Mouse (Mus musculus): ENCODE results near the gene F8. TPM values are rescaled to one million over a fixed set of nuclear protein-coding genes. Genes with fewer than 3 reads are reported as not detected.
A peak's percentile ranks its signal among the peaks of the same experiment; 100 is the strongest.

F8 gene
- total and polyA plus RNA-seq, 3 experiments = 0.76 to 2.6 (median 1.6) TPM

DNA sequence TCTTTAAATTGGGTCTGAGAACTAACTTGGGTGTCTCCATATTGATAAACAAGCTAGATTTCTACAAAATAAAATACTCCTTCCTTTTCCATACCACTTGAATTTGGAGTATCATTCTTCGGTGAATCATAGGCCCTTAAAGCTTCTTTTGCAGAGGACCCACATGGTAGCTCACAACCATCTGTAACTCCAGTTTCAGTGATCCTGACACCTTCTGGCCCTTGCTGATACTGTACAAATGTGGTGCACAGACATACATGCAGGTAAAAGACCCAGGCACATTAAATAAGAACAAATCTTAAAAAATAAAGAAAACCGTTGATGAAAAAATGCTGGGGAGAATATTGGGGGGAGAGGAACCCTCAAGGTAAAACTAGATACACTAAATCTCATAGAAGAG lies 244.2 kb downstream of the F8 start:
- no peak for DNase-seq (ENCODE audit: extremely low read depth)
- no peak overlapping the region for H3K27ac ChIP-seq (ENCODE audit: insufficient read depth, low read depth)
- H3K9me3 ChIP-seq (replicated peaks; ENCODE audit: low read length) = no peaks in the 10 kb centered on the region
- in situ Hi-C loops (cut with MboI; ENCODE audit: low pct_ligation_motif_present, low pct_unique_long_range_greater_than_20kb, low sequenced_read_pairs) = no loop called here
- no peak overlapping the region for H3K4me2 ChIP-seq (ENCODE audit: insufficient read depth, low read depth, poor library complexity, severe bottlenecking)
- dilution Hi-C loops (cut with MboI; ENCODE audit: extremely low pct_ligation_motif_present, extremely low pct_unique_long_range_greater_than_20kb, low sequenced_read_pairs) = no loop called here
- no peak overlapping the region for H3K4me3 ChIP-seq (replicated peaks in 1 of 3; ENCODE audit: low read depth in 2 of 3, low read length in 2 of 3, poor library complexity in 1 of 3)
- H3K9ac ChIP-seq (ENCODE audit: insufficient read depth, low read depth) = no peak overlapping the region
- H3K27me3 ChIP-seq (replicated peaks) = no peaks in the 10 kb centered on the region
- H3K36me3 ChIP-seq (replicated peaks in 1 of 2; ENCODE audit: control insufficient read depth in 1 of 2, insufficient read depth in 1 of 2, low read length in 1 of 2) = no peaks in the 10 kb centered on the region
- TF ChIP-seq RCOR1 (conservative IDR thresholded peaks at IDR 0.05; ENCODE audit: low read depth, low read length) (no peak), USF2 (conservative IDR thresholded peaks at IDR 0.05; ENCODE audit: low read depth, low read length) (no peak), RAD21 (IDR thresholded peaks at IDR 0.05; ENCODE audit: low read depth, low read length) (no peak), ELF1 (IDR thresholded peaks at IDR 0.05; ENCODE audit: low read depth, low read length) (no peak), EP300 (IDR thresholded peaks at IDR 0.05; ENCODE audit: low read length) (no peak), ZMIZ1 (IDR thresholded peaks at IDR 0.05; ENCODE audit: low read depth, low read length) (no peak), MEF2A (IDR thresholded peaks at IDR 0.05; ENCODE audit: borderline replicate concordance, low read depth, low read length) (no peak), SIN3A (IDR thresholded peaks at IDR 0.05; ENCODE audit: low read length) (no peak), NRF1 (IDR thresholded peaks at IDR 0.05; ENCODE audit: low read depth, low read length) (no peak), ZKSCAN1 (IDR thresholded peaks at IDR 0.05; ENCODE audit: borderline replicate concordance, low read depth, low read length) (no peak), MYC (IDR thresholded peaks at IDR 0.05; ENCODE audit: low read depth, low read length) (no peak), JUN (IDR thresholded peaks at IDR 0.05; ENCODE audit: insufficient read depth, low read depth, low read length) (no peak), SMC3 (IDR thresholded peaks at IDR 0.05; ENCODE audit: low read depth, low read length) (no peak), USF1 (IDR thresholded peaks at IDR 0.05; ENCODE audit: low read depth, low read length) (no peak), POLR2AphosphoS2 (IDR thresholded peaks at IDR 0.05; ENCODE audit: low read depth, low read length) (no peak), UBTF (IDR thresholded peaks at IDR 0.05; ENCODE audit: low read depth, low read length) (no peak), E2F4 (IDR thresholded peaks at IDR 0.05; ENCODE audit: insufficient replicate concordance, low read depth, low read length) (no peak), KAT2A (IDR thresholded peaks at IDR 0.05; ENCODE audit: insufficient replicate concordance, low read length) (no peak), PAX5 (IDR thresholded peaks at IDR 0.05; ENCODE audit: low read length) (no peak), MAX (IDR thresholded peaks at IDR 0.05; ENCODE audit: low read length) (no peak)
- no peaks in the 10 kb centered on the region for H3K4me1 ChIP-seq (ENCODE audit: control insufficient read depth in 1 of 2, insufficient read depth in 2 of 2)
- H3K79me2 ChIP-seq (replicated peaks; ENCODE audit: control insufficient read depth, extremely low read depth, insufficient read depth, poor library complexity, severe bottlenecking) = no peaks in the 10 kb centered on the region

DNA sequence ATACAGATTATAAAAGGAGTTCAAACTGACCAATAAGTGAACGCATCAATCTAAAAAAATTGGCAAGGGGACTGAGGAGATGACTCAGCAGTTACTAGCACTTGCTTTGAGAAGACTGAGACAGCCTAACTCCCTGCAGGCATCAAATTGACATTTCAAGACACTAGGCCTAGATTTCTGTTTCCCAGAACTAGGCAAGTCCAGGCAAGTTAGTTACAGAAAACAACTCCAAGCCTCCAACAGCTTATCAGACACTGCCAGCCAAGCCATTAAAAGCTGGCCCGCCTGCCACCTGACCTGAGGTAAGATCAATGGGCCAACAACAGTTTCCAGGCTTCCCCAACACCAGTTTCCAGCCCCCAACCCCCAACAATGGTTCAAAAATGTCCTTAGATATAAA lies 244.7 kb downstream of the F8 start:
- TF ChIP-seq MAFK (IDR thresholded peaks at IDR 0.05; ENCODE audit: insufficient replicate concordance, low read length) (peak; percentile 37; the same call in 1 of the 2 replicates), USF2 (conservative IDR thresholded peaks at IDR 0.05; ENCODE audit: low read depth, low read length) (no peak)
- no peaks in the 10 kb centered on the region for H3K79me2 ChIP-seq (replicated peaks; ENCODE audit: control insufficient read depth, extremely low read depth, insufficient read depth, poor library complexity, severe bottlenecking)
- no peak overlapping the region for H3K4me3 ChIP-seq (replicated peaks in 1 of 3; ENCODE audit: low read depth in 2 of 3, low read length in 2 of 3, poor library complexity in 1 of 3)
- dilution Hi-C loops (cut with MboI; ENCODE audit: extremely low pct_ligation_motif_present, extremely low pct_unique_long_range_greater_than_20kb, low sequenced_read_pairs) = no loop called here
- in situ Hi-C loops (cut with MboI; ENCODE audit: low pct_ligation_motif_present, low pct_unique_long_range_greater_than_20kb, low sequenced_read_pairs) = no loop called here
- H3K4me1 ChIP-seq (ENCODE audit: control insufficient read depth in 1 of 2, insufficient read depth in 2 of 2) = no peaks in the 10 kb centered on the region
- no peak overlapping the region for H3K9ac ChIP-seq (ENCODE audit: insufficient read depth, low read depth)
- H3K27me3 ChIP-seq (replicated peaks) = no peaks in the 10 kb centered on the region
- DNase-seq (ENCODE audit: extremely low read depth) = no peak
- no peaks in the 10 kb centered on the region for H3K9me3 ChIP-seq (replicated peaks; ENCODE audit: low read length)
- H3K36me3 ChIP-seq (replicated peaks in 1 of 2; ENCODE audit: control insufficient read depth in 1 of 2, insufficient read depth in 1 of 2, low read length in 1 of 2) = no peaks in the 10 kb centered on the region
- no peak overlapping the region for H3K4me2 ChIP-seq (ENCODE audit: insufficient read depth, low read depth, poor library complexity, severe bottlenecking)
- H3K27ac ChIP-seq (ENCODE audit: insufficient read depth, low read depth) = no peak overlapping the region
